Mouse (Mus musculus) yolk sac, embryonic 10.5 days (tissue): ENCODE results near the gene Islr.

Experiments used
- DNase-seq: peaks from one replicate; pipeline ENCODE4 v3.0.0-alpha.2; 2017; ENCODE audit warnings: low spot score

Gene Islr

DNA sequence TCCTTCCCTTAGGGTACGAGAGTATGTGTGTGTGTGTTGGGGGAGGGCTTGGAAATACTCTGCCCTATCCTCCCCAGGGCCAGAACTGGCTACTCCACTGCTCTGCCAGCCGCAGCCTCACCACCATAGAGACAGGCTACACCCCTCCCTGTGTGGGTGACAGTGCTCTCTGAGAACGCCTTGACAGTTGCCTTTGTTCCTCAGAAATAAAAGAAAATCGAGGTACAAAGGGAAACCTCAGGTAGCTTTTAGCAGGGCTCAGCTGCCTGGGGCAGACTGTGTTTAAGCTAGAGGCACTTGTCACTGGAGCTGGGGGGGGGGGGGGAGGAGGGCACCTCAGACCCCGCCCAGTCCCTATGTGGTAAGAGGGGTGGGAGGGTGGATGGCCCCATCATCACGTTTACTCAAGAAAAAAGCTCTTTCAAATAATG is 91.8 kb downstream of the Islr start:
- no peak for DNase-seq

DNA sequence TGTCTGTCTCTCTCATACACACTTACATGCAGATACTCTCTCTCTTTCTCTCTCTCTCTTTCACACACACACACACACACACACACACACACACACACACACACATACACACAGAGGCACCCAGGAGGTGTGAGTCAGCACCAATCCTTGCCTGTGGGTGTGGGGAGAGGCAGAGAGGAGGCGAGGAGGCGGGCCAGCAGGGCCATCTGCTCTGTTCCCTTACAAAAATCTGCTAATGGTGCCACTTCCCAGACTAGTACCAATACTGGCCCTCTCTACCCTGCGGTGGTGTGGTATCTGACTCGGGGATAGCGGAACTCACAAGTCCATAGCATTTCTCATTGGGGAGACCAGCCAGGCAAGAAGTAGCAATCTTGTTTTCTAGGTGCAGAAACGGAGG is 92.7 kb downstream of the Islr start:
- DNase-seq = no peak

DNA sequence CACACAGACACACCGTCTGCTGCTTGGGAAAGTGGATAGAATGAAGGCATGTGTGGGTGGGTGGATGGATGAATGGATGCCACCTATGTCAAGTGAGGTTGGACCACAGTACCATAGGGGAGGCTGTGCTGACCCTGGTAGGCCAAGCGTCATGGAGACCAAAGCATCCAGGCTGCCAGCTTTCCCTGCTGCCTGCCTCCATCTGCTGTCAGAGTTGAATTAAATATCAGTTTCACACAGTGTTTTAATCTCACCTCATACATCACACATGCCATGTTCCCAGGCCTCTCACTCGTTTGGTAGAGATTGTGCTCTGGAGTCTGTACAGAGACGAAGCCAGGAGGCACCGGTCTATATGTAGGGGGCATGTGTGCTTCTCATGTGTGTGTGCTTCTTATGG is 93.3 kb downstream of the Islr start:
- DNase-seq = no peak

- no peak for DNase-seq
Measured at GRCm38 (mm10) chr9:58107494-58107893, 96.6 kb downstream of the Islr start.
